Mouse (Mus musculus): ENCODE data around the gene Tfb2m. TPM values are rescaled to one million over a fixed set of nuclear protein-coding genes. Genes with fewer than 3 reads are reported as not detected.

Gene Tfb2m
- polyA plus RNA-seq (2012; ENCODE audit: low replicate concordance) = 8.1 and 12.9 TPM in 2 replicates

GRCm38 (mm10) chr1:179545768-179546550 lies at the start of gene Tfb2m, which contains the start of gene Cnst:
TSS of gene Tfb2m (minus strand) at chr1:179546267.
TSS of gene Cnst (plus strand) at chr1:179546370.

GRCm38 (mm10) chr1:179517713-179518465 lies 28.2 kb downstream of the Tfb2m start, which contains the start of gene Smyd3:
TSS of gene Smyd3 (minus strand) at chr1:179518041.

Other genes with a start within 250 kb of the Tfb2m start
- 1.2 and 1.4 TPM in 2 replicates for gene Smyd3, start 28.2 kb downstream of the Tfb2m start, polyA plus RNA-seq (2012; ENCODE audit: low replicate concordance)
- gene Cnst, start 103 bp upstream of the Tfb2m start, polyA plus RNA-seq (2012; ENCODE audit: low replicate concordance) = 13.0 and 14.4 TPM in 2 replicates
- gene Sccpdh, start 121.9 kb upstream of the Tfb2m start, polyA plus RNA-seq (2012; ENCODE audit: low replicate concordance) = 0.46 and 0.75 TPM in 2 replicates
- not detected in 2 replicates for gene Kif28, start 199.0 kb upstream of the Tfb2m start, polyA plus RNA-seq (2012; ENCODE audit: low replicate concordance)